Mouse (Mus musculus) lung, adult 2 months (tissue): ENCODE data around the gene Slc29a1.

Experiments
- CTCF ChIP-seq: fragments of 200-500 bp; IDR thresholded peaks from 2 replicates; pipeline ENCODE4 v1.5.1; 2011; ENCODE audit warnings: mild to moderate bottlenecking, low read length, control low read depth; ENCODE audit not compliant: insufficient read depth
- POLR2A ChIP-seq: fragments of 200-500 bp; IDR thresholded peaks from 2 replicates; pipeline ENCODE4 v1.6.1; 2011; ENCODE audit warnings: low read depth, mild to moderate bottlenecking, control low read depth, low read length, borderline replicate concordance; ENCODE audit errors: extremely low read depth

GRCm38 (mm10) chr17:45554420-45554819 lies 45.0 kb downstream of the Slc29a1 start:
- TF ChIP-seq CTCF (no peak), POLR2A (no peak)
